Mouse (Mus musculus) left cerebral cortex, adult 8-10 months (tissue): ENCODE measurements around the gene Ern1. TPM values are rescaled to one million over a fixed set of nuclear protein-coding genes. Genes with fewer than 3 reads are reported as not detected.
A peak's percentile ranks its signal among the peaks of the same experiment; 100 is the strongest.

Source experiments
- DNase-seq, 2 experiments: peaks; one replicate each; pipeline ENCODE4 v3.0.0; 2022; ENCODE audit warnings: low spot score in 2 of 2
- total RNA-seq, 4 experiments: library from RNA; stranded (reverse); gene quantifications; 2 replicates each; pipeline ENCODE4 v1.2.4; 2022

Gene Ern1
- total RNA-seq, 4 experiments from 2014 or later, result 8.2 to 10.5 (median 9.2) TPM

GRCm38 (mm10) chr11:106391546-106392188 lies 96.0 kb downstream of the Ern1 start:
- DNase-seq, result peak in 1 of 2 experiments; percentile 21

- no peak for DNase-seq
Observed at GRCm38 (mm10) chr11:106390757-106391156, 96.9 kb downstream of the Ern1 start.

GRCm38 (mm10) chr11:106389611-106390010 lies 98.0 kb downstream of the Ern1 start:
- DNase-seq, result no peak

GRCm38 (mm10) chr11:106387791-106388216 lies 99.8 kb downstream of the Ern1 start, which contains the start of gene Icam2:
Gene Icam2 (minus strand): TSS chr11:106388075.
- DNase-seq, result no peak

GRCm38 (mm10) chr11:106387020-106387419 lies 100.6 kb downstream of the Ern1 start:
- DNase-seq, result no peak

- no peak for DNase-seq
Observed at GRCm38 (mm10) chr11:106386409-106386808, 101.2 kb downstream of the Ern1 start.

- no peak for DNase-seq
Observed at GRCm38 (mm10) chr11:106383051-106383790, 104.4 kb downstream of the Ern1 start.

- no peak for DNase-seq
Observed at GRCm38 (mm10) chr11:106382424-106382823, 105.2 kb downstream of the Ern1 start.

GRCm38 (mm10) chr11:106381883-106382282 lies 105.8 kb downstream of the Ern1 start:
- DNase-seq, result no peak

GRCm38 (mm10) chr11:106381011-106381410 lies 106.6 kb downstream of the Ern1 start:
- DNase-seq, result no peak

GRCm38 (mm10) chr11:106374979-106375378 lies 112.7 kb downstream of the Ern1 start:
- DNase-seq, result no peak

GRCm38 (mm10) chr11:106374559-106374958 lies 113.1 kb downstream of the Ern1 start:
- no peak for DNase-seq

GRCm38 (mm10) chr11:106373998-106374397 lies 113.7 kb downstream of the Ern1 start:
- no peak for DNase-seq

GRCm38 (mm10) chr11:106366316-106366715 lies 121.3 kb downstream of the Ern1 start:
- peak; percentile 38 to 54 for DNase-seq

GRCm38 (mm10) chr11:106365366-106365765 lies 122.3 kb downstream of the Ern1 start, which contains the start of gene Prr29:
Gene Prr29 (plus strand): TSS chr11:106365472.
- no peak for DNase-seq

GRCm38 (mm10) chr11:106364712-106365111 lies 122.9 kb downstream of the Ern1 start:
- DNase-seq, result no peak

GRCm38 (mm10) chr11:106359350-106359749 lies 128.3 kb downstream of the Ern1 start:
- no peak for DNase-seq

GRCm38 (mm10) chr11:106355382-106356128 lies 132.1 kb downstream of the Ern1 start:
- DNase-seq, result no peak

GRCm38 (mm10) chr11:106354181-106354580 lies 133.5 kb downstream of the Ern1 start:
- DNase-seq, result no peak

- DNase-seq, result no peak
Observed at GRCm38 (mm10) chr11:106353188-106353587, 134.5 kb downstream of the Ern1 start, which contains the start of gene Scn4a. Gene Scn4a (minus strand): TSS chr11:106353288.

- DNase-seq, result no peak
Observed at GRCm38 (mm10) chr11:106351941-106352340, 135.7 kb downstream of the Ern1 start.

GRCm38 (mm10) chr11:106351253-106351652 lies 136.4 kb downstream of the Ern1 start:
- DNase-seq, result no peak
